Mouse (Mus musculus) ES-Bruce4 (cell line): ENCODE measurements around the gene 4930451I11Rik. TPM values are rescaled to one million over a fixed set of nuclear protein-coding genes. Genes with fewer than 3 reads are reported as not detected.

Experiments
- H3K27ac ChIP-seq: 2 replicates; pipeline ENCODE4 v1.5.1; 2012; ENCODE audit warnings: low read length, inconsistent platforms; ENCODE audit not compliant: insufficient read depth
- H3K27me3 ChIP-seq: 2 replicates; pipeline ENCODE4 v1.6.1; 2012; ENCODE audit warnings: mild to moderate bottlenecking, low read length, inconsistent platforms; ENCODE audit not compliant: control insufficient read depth, poor library complexity, insufficient read depth, severe bottlenecking
- H3K36me3 ChIP-seq: 2 replicates; pipeline ENCODE4 v1.6.1; 2012; ENCODE audit warnings: inconsistent platforms, mild to moderate bottlenecking, low read length, moderate library complexity; ENCODE audit not compliant: control insufficient read depth, poor library complexity, insufficient read depth, severe bottlenecking
- H3K4me1 ChIP-seq: one replicate; pipeline ENCODE4 v1.8.1; 2011; ENCODE audit warnings: low read length; ENCODE audit not compliant: control insufficient read depth, insufficient read depth
- H3K4me3 ChIP-seq: 2 replicates; pipeline ENCODE4 v1.5.1; 2011; ENCODE audit warnings: low read depth, mild to moderate bottlenecking, low read length
- H3K9ac ChIP-seq: 2 replicates; pipeline ENCODE4 v1.6.1; 2012; ENCODE audit warnings: low read depth, mild to moderate bottlenecking, inconsistent platforms; ENCODE audit not compliant: poor library complexity, severe bottlenecking
- H3K9me3 ChIP-seq: replicated peaks from 2 replicates; pipeline ENCODE4 v1.6.1; 2012; ENCODE audit warnings: mild to moderate bottlenecking, low read length, inconsistent platforms; ENCODE audit not compliant: control insufficient read depth, poor library complexity, insufficient read depth, severe bottlenecking
- CTCF ChIP-seq: IDR thresholded peaks from one replicate; pipeline ENCODE4 v1.8.1; 2011; ENCODE audit warnings: low read depth, low read length
- EP300 ChIP-seq: IDR thresholded peaks from 2 replicates; pipeline ENCODE4 v1.6.1; 2011; ENCODE audit warnings: low read depth, low read length; ENCODE audit not compliant: insufficient read depth
- POLR2A ChIP-seq: IDR thresholded peaks from one replicate; pipeline ENCODE4 v1.8.1; 2011; ENCODE audit warnings: low read length; ENCODE audit not compliant: insufficient read depth
- polyA plus RNA-seq: library from polyadenylated mRNA; stranded (reverse); fragments of >200 nt; gene quantifications from 2 replicates; pipeline ENCODE4 v1.2.4, GENCODE M21; 2011; ENCODE audit warnings: low read depth; ENCODE audit not compliant: missing spikeins, insufficient read depth, insufficient read length

4930451I11Rik gene
- polyA plus RNA-seq, 1 experiment = not detected

- Histone ChIP-seq H3K9ac (no peak overlapping the region), H3K4me3 (no peak overlapping the region), H3K36me3 (no peaks in the 10 kb centered on the region), H3K9me3 (no peaks in the 10 kb centered on the region), H3K27me3 (no peaks in the 10 kb centered on the region), H3K27ac (no peak overlapping the region), H3K4me1 (peaks cover 10% of the 10 kb centered on the region)
- TF ChIP-seq EP300 (no peak), POLR2A (no peak), CTCF (no peak)
Measured at GRCm38 (mm10) chr7:126825952-126826351, 5.5 kb downstream of the 4930451I11Rik start.

- H3K9me3 ChIP-seq = no peaks in the 10 kb centered on the region
- no peak overlapping the region for H3K27ac ChIP-seq
- no peaks in the 10 kb centered on the region for H3K27me3 ChIP-seq
- no peak for TF ChIP-seq POLR2A
- no peak for TF ChIP-seq EP300
- no peak for TF ChIP-seq CTCF
- no peaks in the 10 kb centered on the region for H3K36me3 ChIP-seq
- no peak overlapping the region for H3K9ac ChIP-seq
- no peak overlapping the region for H3K4me3 ChIP-seq
- H3K4me1 ChIP-seq = peaks cover 10% of the 10 kb centered on the region
Measured at GRCm38 (mm10) chr7:126825403-126825802, 6.0 kb downstream of the 4930451I11Rik start.

DNA sequence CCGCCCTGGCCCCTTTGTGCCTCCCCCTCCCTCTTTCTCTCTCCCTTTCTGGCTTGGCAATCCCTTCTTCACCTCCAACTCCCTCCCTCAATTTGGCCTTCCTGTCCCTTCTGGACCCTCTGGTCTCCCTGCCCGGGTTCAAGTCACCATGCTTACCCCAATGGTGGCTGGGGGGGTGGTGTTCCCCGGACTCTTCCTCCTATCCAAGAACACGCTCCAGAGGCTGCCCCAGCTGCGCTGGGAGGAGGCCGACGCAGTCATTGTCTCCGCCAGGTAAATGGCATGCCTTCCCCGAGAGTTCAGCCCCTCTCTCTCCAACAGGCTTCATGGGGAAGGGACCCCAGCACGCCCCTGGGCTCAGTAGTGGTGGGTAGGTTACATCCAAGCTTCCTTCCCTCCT lies 7.5 kb downstream of the 4930451I11Rik start:
- Histone ChIP-seq H3K27me3 (no peaks in the 10 kb centered on the region), H3K4me1 (peaks cover 11% of the 10 kb centered on the region), H3K9ac (peak overlapping the region; percentile 34; the same call in 1 of the 2 replicates), H3K4me3 (peak overlapping the region; percentile 3), H3K27ac (no peak overlapping the region), H3K9me3 (no peaks in the 10 kb centered on the region), H3K36me3 (no peaks in the 10 kb centered on the region)
- TF ChIP-seq EP300 = no peak
- TF ChIP-seq POLR2A = no peak
- no peak for TF ChIP-seq CTCF

DNA sequence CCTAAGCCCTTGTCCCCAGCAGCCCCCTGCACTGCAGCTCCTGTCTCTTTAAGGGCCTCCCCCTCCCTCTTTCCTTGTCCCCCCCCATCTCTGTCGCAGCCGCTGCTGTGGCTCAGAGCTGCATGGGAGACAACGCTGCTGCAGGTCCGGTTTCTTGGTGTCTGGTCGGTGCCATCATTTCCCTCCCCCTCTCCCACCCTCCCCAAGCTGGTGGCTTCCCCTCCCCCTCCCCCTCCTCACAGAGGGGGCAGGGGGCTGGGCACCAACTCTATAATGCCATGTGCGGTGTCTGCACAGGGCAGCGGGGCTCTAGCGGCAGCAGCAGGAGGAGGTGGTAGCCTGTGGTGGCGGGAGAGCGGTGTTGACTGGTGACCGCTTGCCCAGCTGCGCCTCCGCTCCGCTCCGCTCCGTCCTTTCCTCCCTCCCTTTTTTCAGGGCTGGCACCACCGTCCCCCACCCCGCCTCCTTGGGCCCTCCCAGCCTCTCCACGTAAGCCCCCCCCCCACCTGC lies 8.2 kb downstream of the 4930451I11Rik start:
- Histone ChIP-seq H3K27me3 (no peaks in the 10 kb centered on the region), H3K27ac (no peak overlapping the region), H3K36me3 (no peaks in the 10 kb centered on the region), H3K9me3 (no peaks in the 10 kb centered on the region), H3K4me3 (peak overlapping the region; percentile 56), H3K9ac (peak overlapping the region; percentile 34), H3K4me1 (peaks cover 10% of the 10 kb centered on the region)
- TF ChIP-seq POLR2A = no peak
- no peak for TF ChIP-seq EP300
- TF ChIP-seq CTCF = no peak

GRCm38 (mm10) chr7:126822741-126823140 lies 8.7 kb downstream of the 4930451I11Rik start:
- Histone ChIP-seq H3K9ac (peak overlapping the region; percentile 34), H3K27me3 (no peaks in the 10 kb centered on the region), H3K36me3 (no peaks in the 10 kb centered on the region), H3K4me1 (peaks cover 10% of the 10 kb centered on the region), H3K9me3 (no peaks in the 10 kb centered on the region), H3K4me3 (no peak overlapping the region), H3K27ac (no peak overlapping the region)
- TF ChIP-seq POLR2A (no peak), CTCF (no peak), EP300 (no peak)

GRCm38 (mm10) chr7:126821835-126822511 lies 9.5 kb downstream of the 4930451I11Rik start:
- peaks cover 10% of the 10 kb centered on the region for H3K4me1 ChIP-seq
- no peak overlapping the region for H3K4me3 ChIP-seq
- H3K9me3 ChIP-seq = no peaks in the 10 kb centered on the region
- H3K27me3 ChIP-seq = no peaks in the 10 kb centered on the region
- no peak overlapping the region for H3K9ac ChIP-seq
- TF ChIP-seq CTCF (peak; percentile 99), POLR2A (no peak), EP300 (peak; percentile 33; the same call in 1 of the 2 replicates)
- H3K27ac ChIP-seq = no peak overlapping the region
- no peaks in the 10 kb centered on the region for H3K36me3 ChIP-seq
